Mouse (Mus musculus) kidney, embryonic 15.5 days (tissue): ENCODE data around the gene Asf1b. TPM values are rescaled to one million over a fixed set of nuclear protein-coding genes. Genes with fewer than 3 reads are reported as not detected.

Experiments
- ATAC-seq: fragments of 200-750 bp; cut with Nextera tagmentation; replicated peaks from 2 replicates; pipeline ENCODE4 v1.8.0; 2017; ENCODE audit warnings: moderate TSS enrichment; ENCODE audit not compliant: low FRiP score
- H3K27ac ChIP-seq: fragments of 300-500 bp; sonication (generic); 2 replicates; pipeline ENCODE4 v1.5.1; 2015; ENCODE audit warnings: mild to moderate bottlenecking, inconsistent platforms
- H3K27me3 ChIP-seq: fragments of 300-500 bp; sonication (generic); 2 replicates; pipeline ENCODE4 v1.6.1; 2015; ENCODE audit warnings: inconsistent platforms
- H3K36me3 ChIP-seq: fragments of 300-500 bp; sonication (generic); 2 replicates; pipeline ENCODE4 v1.6.1; 2015; ENCODE audit warnings: inconsistent platforms
- H3K4me1 ChIP-seq: fragments of 300-500 bp; sonication (generic); 2 replicates; pipeline ENCODE4 v1.6.1; 2015; ENCODE audit warnings: inconsistent platforms
- H3K4me2 ChIP-seq: fragments of 300-500 bp; sonication (generic); 2 replicates; pipeline ENCODE4 v1.6.1; 2015; ENCODE audit warnings: moderate library complexity, mild to moderate bottlenecking, inconsistent platforms
- H3K4me3 ChIP-seq: fragments of 300-500 bp; sonication (generic); replicated peaks from 2 replicates; pipeline ENCODE4 v1.5.1; 2015; ENCODE audit warnings: mild to moderate bottlenecking, inconsistent platforms
- H3K9ac ChIP-seq: fragments of 300-500 bp; sonication (generic); 2 replicates; pipeline ENCODE4 v1.6.1; 2015; ENCODE audit warnings: mild to moderate bottlenecking, inconsistent platforms
- H3K9me3 ChIP-seq: fragments of 300-500 bp; sonication (generic); replicated peaks from 2 replicates; pipeline ENCODE4 v1.6.1; 2016; ENCODE audit warnings: inconsistent platforms
- whole genome bisulfite sequencing: fragments of 180-500 bp; shearing (Covaris S2); methylation state at CpG from one replicate; pipeline ENCODE4 v1.1.7; 2015; ENCODE audit warnings: mixed read lengths; 5-methylcytosine and 5-hydroxymethylcytosine counted together
- polyA plus RNA-seq: library from polyadenylated mRNA; unstranded; fragments of >200 nt; fragmentation: Nextera tagmentation; extraction: Ambion mirVana; gene quantifications from 2 replicates; pipeline ENCODE4 v1.2.1, GENCODE M21; 2015

Asf1b gene
- 60.7 and 62.2 TPM in 2 replicates for polyA plus RNA-seq

- H3K4me1 ChIP-seq, result peaks cover 24% of the 10 kb centered on the region
- peak within 1 kb of the TSS; percentile 85 for H3K4me3 ChIP-seq
- H3K27me3 ChIP-seq, result no peaks in the 10 kb centered on the region
- H3K4me2 ChIP-seq, result peak within 1 kb of the TSS; percentile 96
- WGBS, result under 1% methylated on average over 75 of the region's 75 CpGs
- peak within 1 kb of the TSS; percentile 51 for H3K27ac ChIP-seq
- ATAC-seq, result peak; percentile 100
- H3K9ac ChIP-seq, result peak within 1 kb of the TSS; percentile 68
- no peaks in the 10 kb centered on the region for H3K9me3 ChIP-seq
- no peaks in the 10 kb centered on the region for H3K36me3 ChIP-seq
These were observed at the start of gene Asf1b, which contains the start of gene Gm10644 for GRCm38 (mm10) chr8:83955106-83955957. TSS of gene Asf1b (plus strand) at chr8:83955507. TSS of gene Gm10644 (minus strand) at chr8:83955205.

GRCm38 (mm10) chr8:83908583-83908982, 46.7 kb upstream of the Asf1b start:
- no peak overlapping the region for H3K4me3 ChIP-seq
- H3K9me3 ChIP-seq, result no peaks in the 10 kb centered on the region
- no peak overlapping the region for H3K27ac ChIP-seq
- no peak overlapping the region for H3K4me2 ChIP-seq
- no peak overlapping the region for H3K9ac ChIP-seq
- H3K4me1 ChIP-seq, result peaks cover 66% of the 10 kb centered on the region
- no peaks in the 10 kb centered on the region for H3K27me3 ChIP-seq
- ATAC-seq, result no peak
- WGBS, result 63% methylated on average over 6 of the region's 6 CpGs
- H3K36me3 ChIP-seq, result peaks cover 10% of the 10 kb centered on the region; the same call in 1 of the 2 replicates

GRCm38 (mm10) chr8:83909311-83909710, 46.0 kb upstream of the Asf1b start:
- Histone ChIP-seq H3K27ac (no peak overlapping the region), H3K4me1 (peaks cover 66% of the 10 kb centered on the region), H3K27me3 (no peaks in the 10 kb centered on the region), H3K9ac (no peak overlapping the region), H3K4me2 (no peak overlapping the region), H3K36me3 (peaks cover 10% of the 10 kb centered on the region; the same call in 1 of the 2 replicates), H3K9me3 (no peaks in the 10 kb centered on the region), H3K4me3 (no peak overlapping the region)
- 36% methylated on average over 8 of the region's 8 CpGs for WGBS
- ATAC-seq, result no peak

GRCm38 (mm10) chr8:83911809-83912731, 43.2 kb upstream of the Asf1b start:
- peaks cover 61% of the 10 kb centered on the region for H3K4me1 ChIP-seq
- H3K27ac ChIP-seq, result peak overlapping the region; percentile 41; the same call in 1 of the 2 replicates
- H3K4me2 ChIP-seq, result no peak overlapping the region
- no peak overlapping the region for H3K9ac ChIP-seq
- WGBS, result 69% methylated on average over 5 of the region's 5 CpGs
- ATAC-seq, result no peak
- H3K9me3 ChIP-seq, result no peaks in the 10 kb centered on the region
- no peak overlapping the region for H3K4me3 ChIP-seq
- H3K27me3 ChIP-seq, result no peaks in the 10 kb centered on the region
- peaks cover 6% of the 10 kb centered on the region; the same call in 1 of the 2 replicates for H3K36me3 ChIP-seq

GRCm38 (mm10) chr8:83914232-83914631, 41.1 kb upstream of the Asf1b start:
- no peak for ATAC-seq
- Histone ChIP-seq H3K9me3 (no peaks in the 10 kb centered on the region), H3K4me1 (peaks cover 42% of the 10 kb centered on the region), H3K27me3 (no peaks in the 10 kb centered on the region), H3K4me3 (no peak overlapping the region), H3K36me3 (peaks cover 16% of the 10 kb centered on the region), H3K9ac (no peak overlapping the region), H3K4me2 (no peak overlapping the region), H3K27ac (no peak overlapping the region)
- WGBS, result 87% methylated on average over 3 of the region's 3 CpGs

GRCm38 (mm10) chr8:83914860-83915259, 40.4 kb upstream of the Asf1b start:
- H3K27ac ChIP-seq, result no peak overlapping the region
- ATAC-seq, result no peak
- WGBS, result 56% methylated on average over 5 of the region's 5 CpGs
- H3K27me3 ChIP-seq, result no peaks in the 10 kb centered on the region
- H3K4me3 ChIP-seq, result no peak overlapping the region
- H3K36me3 ChIP-seq, result peaks cover 23% of the 10 kb centered on the region
- H3K9me3 ChIP-seq, result no peaks in the 10 kb centered on the region
- H3K4me2 ChIP-seq, result no peak overlapping the region
- H3K9ac ChIP-seq, result no peak overlapping the region
- peaks cover 36% of the 10 kb centered on the region for H3K4me1 ChIP-seq

- no peak overlapping the region for H3K27ac ChIP-seq
- no peak overlapping the region for H3K4me2 ChIP-seq
- H3K27me3 ChIP-seq, result no peaks in the 10 kb centered on the region
- H3K9ac ChIP-seq, result no peak overlapping the region
- H3K9me3 ChIP-seq, result no peaks in the 10 kb centered on the region
- peaks cover 33% of the 10 kb centered on the region for H3K36me3 ChIP-seq
- no peak for ATAC-seq
- peaks cover 29% of the 10 kb centered on the region for H3K4me1 ChIP-seq
- WGBS, result 77% methylated on average over 5 of the region's 5 CpGs
- no peak overlapping the region for H3K4me3 ChIP-seq
These were observed 39.3 kb upstream of the Asf1b start for GRCm38 (mm10) chr8:83916015-83916414.

GRCm38 (mm10) chr8:83917566-83917965, 37.7 kb upstream of the Asf1b start:
- ATAC-seq, result no peak
- Histone ChIP-seq H3K4me1 (peaks cover 19% of the 10 kb centered on the region), H3K36me3 (peaks cover 44% of the 10 kb centered on the region), H3K27ac (no peak overlapping the region), H3K4me3 (no peak overlapping the region), H3K27me3 (no peaks in the 10 kb centered on the region), H3K4me2 (no peak overlapping the region), H3K9ac (no peak overlapping the region), H3K9me3 (no peaks in the 10 kb centered on the region)
- 75% methylated on average over 6 of the region's 6 CpGs for WGBS

- Histone ChIP-seq H3K4me2 (no peak overlapping the region), H3K9me3 (no peaks in the 10 kb centered on the region), H3K27ac (no peak overlapping the region), H3K4me1 (peaks cover 16% of the 10 kb centered on the region), H3K36me3 (peaks cover 72% of the 10 kb centered on the region), H3K4me3 (no peak overlapping the region), H3K9ac (no peak overlapping the region), H3K27me3 (no peaks in the 10 kb centered on the region)
- ATAC-seq, result no peak
- 72% methylated on average over 3 of the region's 3 CpGs for WGBS
These were observed 33.7 kb upstream of the Asf1b start for GRCm38 (mm10) chr8:83921558-83921957.

GRCm38 (mm10) chr8:83922727-83923126, 32.6 kb upstream of the Asf1b start:
- Histone ChIP-seq H3K4me1 (peaks cover 21% of the 10 kb centered on the region), H3K4me2 (no peak overlapping the region), H3K27me3 (no peaks in the 10 kb centered on the region), H3K9me3 (no peaks in the 10 kb centered on the region), H3K9ac (no peak overlapping the region), H3K4me3 (no peak overlapping the region), H3K36me3 (peaks cover 71% of the 10 kb centered on the region), H3K27ac (no peak overlapping the region)
- 90% methylated on average over 8 of the region's 8 CpGs for WGBS
- no peak for ATAC-seq

GRCm38 (mm10) chr8:83924585-83924984, 30.7 kb upstream of the Asf1b start:
- peaks cover 74% of the 10 kb centered on the region for H3K36me3 ChIP-seq
- WGBS, result 84% methylated on average over 5 of the region's 5 CpGs
- no peak for ATAC-seq
- peaks cover 21% of the 10 kb centered on the region for H3K4me1 ChIP-seq
- H3K4me3 ChIP-seq, result no peak overlapping the region
- no peak overlapping the region for H3K27ac ChIP-seq
- no peak overlapping the region for H3K4me2 ChIP-seq
- H3K27me3 ChIP-seq, result no peaks in the 10 kb centered on the region
- H3K9me3 ChIP-seq, result no peaks in the 10 kb centered on the region
- H3K9ac ChIP-seq, result no peak overlapping the region

- Histone ChIP-seq H3K9ac (no peak overlapping the region), H3K4me1 (peaks cover 21% of the 10 kb centered on the region), H3K4me3 (no peak overlapping the region), H3K27ac (peak overlapping the region; percentile 18; the same call in 1 of the 2 replicates), H3K27me3 (no peaks in the 10 kb centered on the region), H3K9me3 (no peaks in the 10 kb centered on the region), H3K4me2 (no peak overlapping the region), H3K36me3 (peaks cover 74% of the 10 kb centered on the region)
- ATAC-seq, result peak; percentile 17; the same call in 1 of the 2 replicates
- 30% methylated on average over 7 of the region's 7 CpGs for WGBS
These were observed 29.0 kb upstream of the Asf1b start for GRCm38 (mm10) chr8:83926266-83926665.
